Mouse (Mus musculus) heart, adult 8-10 months (tissue): ENCODE results near the gene Hykk. TPM values are rescaled to one million over a fixed set of nuclear protein-coding genes. Genes with fewer than 3 reads are reported as not detected.

Experiments used
- DNase-seq: peaks from one replicate; pipeline ENCODE4 v3.0.0; 2022; ENCODE audit warnings: low spot score
- total RNA-seq, 4 experiments: library from RNA; stranded (reverse); gene quantifications; 2 replicates each; pipeline ENCODE4 v1.2.4; 2022

Hykk gene
- total RNA-seq, 4 experiments from 2014 or later = 0.87 to 1.7 (median 1.3) TPM

DNA sequence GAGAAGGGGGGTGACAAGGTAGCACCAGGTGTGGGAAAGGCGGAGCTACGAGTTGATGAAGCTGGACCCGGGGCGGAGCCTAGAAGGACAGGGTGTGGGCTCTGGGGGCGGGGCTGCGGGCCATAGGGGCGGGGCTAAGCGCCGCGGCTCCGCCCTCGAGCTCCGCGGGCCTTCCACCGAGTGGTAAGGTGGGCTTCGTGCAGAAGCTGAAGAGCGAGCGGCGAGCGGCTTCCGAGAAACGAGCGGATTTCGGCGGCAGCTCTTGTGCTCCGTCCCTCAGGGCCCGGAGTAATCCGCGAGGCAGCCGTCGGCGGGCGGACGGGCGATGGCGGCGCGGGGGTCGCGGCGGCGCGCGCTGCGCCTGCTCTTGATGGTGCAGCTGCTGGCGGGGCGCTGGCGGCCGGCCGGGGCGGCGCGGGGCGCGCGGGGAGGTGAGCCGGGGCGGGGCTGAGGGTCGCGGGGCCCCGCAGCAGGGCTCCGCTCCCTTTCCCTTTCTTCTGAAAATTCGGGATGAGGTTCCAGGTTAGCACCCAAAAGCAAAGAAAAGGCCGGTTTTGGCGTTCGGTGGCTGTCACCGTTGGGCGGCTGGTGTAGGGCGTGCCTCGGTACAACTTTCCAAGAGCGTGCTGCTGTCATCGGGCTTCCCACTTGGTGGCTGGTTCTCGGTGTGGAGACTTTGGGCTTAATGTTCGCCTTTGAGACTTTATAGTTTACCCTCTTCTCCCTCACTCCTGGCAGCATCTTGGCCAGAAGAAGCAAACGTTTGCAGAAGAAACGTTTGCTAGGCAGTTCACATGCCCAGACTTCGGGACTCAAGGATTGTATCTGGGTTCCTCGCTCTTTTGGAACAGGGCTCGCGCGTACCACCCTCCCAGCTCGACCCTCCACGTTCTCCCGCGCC, 64.5 kb downstream of the Hykk start:
- no peak for DNase-seq

DNA sequence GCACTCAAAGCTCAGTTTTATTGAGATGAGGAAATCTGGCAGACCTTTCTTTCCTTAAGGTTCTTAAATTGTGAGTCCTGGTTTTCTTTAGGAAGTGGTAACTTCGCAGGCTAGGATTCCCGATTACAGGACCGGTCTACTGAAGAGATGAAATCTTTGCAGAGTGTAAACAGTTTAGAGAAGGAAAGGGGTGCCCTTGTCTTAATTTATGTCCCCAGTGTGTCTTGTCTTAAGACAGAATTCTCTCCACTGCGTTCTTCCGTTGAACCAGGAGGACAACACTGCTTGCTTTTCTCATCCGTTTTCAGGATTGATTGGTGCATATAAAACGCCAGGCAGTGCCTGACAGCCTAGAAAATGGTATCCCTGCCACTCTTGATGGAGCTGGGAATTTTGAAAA, 65.3 kb downstream of the Hykk start:
- DNase-seq = no peak

DNA sequence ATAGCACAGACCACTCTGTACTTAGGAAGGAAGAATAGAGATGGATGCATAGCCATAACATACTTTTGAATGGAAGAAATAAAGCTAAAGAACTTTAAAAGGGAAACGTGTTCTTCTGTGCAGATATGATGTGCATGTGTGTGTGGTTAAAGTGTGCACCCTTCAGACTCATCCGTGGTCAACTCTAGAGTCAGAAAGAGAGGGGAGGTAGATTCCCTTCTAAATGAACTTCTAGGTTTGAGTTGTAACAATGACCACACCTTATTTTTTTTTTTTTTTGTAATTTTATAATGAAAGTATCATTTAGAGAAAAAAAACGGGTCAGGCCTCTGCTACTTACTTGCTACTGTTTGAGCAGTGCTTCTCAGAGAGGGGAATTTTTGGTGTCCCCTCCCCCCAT, 73.3 kb downstream of the Hykk start:
- no peak for DNase-seq

DNA sequence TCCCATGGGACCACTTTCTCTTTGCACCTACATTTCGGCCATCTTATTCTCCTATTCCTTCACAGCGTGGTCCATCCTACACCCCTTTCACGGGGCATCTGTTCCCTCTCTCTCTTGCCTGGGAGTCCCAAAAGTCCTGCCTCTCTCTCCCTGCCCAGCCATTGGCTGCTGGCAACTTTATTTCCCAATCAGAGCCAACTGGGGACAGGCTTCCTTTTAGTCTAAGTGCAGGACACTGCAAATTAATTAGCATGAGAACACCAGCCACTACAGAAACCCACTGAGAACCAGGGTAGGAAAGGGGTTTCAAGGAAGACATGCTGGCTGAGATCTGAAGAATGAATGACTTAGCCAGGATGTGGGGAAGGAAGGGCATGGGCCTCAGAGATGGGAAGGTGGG, 77.3 kb downstream of the Hykk start:
- DNase-seq = no peak

DNA sequence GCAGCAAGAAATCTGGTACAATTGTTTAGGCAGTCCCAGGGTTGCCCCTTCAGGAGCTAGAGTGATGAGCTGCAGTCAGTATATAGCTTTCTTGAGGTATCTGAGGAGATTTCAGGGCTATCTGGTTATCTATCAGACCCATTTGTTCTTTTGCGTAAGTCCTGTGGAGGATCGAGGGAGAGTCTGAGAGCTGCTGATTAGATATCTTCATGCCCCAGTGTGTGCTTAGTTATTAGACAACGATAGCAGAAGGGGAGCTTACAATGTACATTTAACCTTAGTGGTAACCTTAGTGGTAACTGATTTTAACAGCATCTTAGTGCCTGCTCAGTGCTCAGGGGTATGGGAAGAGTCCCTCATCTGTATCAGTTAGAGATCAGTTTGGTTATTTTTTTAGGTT, 78.6 kb downstream of the Hykk start:
- no peak for DNase-seq

Other genes with a start within 250 kb of the Hykk start
- 10 to 100 TPM; 84.6 to 97.9 (median 92.4) TPM for gene Dnaja4, start 218.4 kb upstream of the Hykk start, total RNA-seq
- gene Wdr61, start 182.8 kb upstream of the Hykk start, total RNA-seq = 10 to 100 TPM; 27.3 to 32.4 (median 29.6) TPM
- gene Crabp1, start 152.5 kb upstream of the Hykk start, total RNA-seq = not detected
- 10 to 100 TPM; 21.1 to 24.7 (median 21.8) TPM for gene Ireb2, start 53.5 kb upstream of the Hykk start, total RNA-seq
- 100 to 1,000 TPM; 112 to 128 (median 120) TPM for gene Psma4, start 33.5 kb downstream of the Hykk start, total RNA-seq
- gene AY074887, start 33.7 kb downstream of the Hykk start, total RNA-seq = not detected
- gene Chrna5, start 63.6 kb downstream of the Hykk start, total RNA-seq = not detected
- not detected for gene Chrna3, start 109.3 kb downstream of the Hykk start, total RNA-seq
- under 1 TPM in 1 of 4 experiments, not detected in 3; 0.06 TPM for gene Chrnb4, start 131.5 kb downstream of the Hykk start, total RNA-seq
- 10 to 100 TPM; 27.6 to 29.7 (median 28.3) TPM for gene Ube2q2, start 231.6 kb downstream of the Hykk start, total RNA-seq